Mouse (Mus musculus): ENCODE results near the gene Lmf2. TPM values are rescaled to one million over a fixed set of nuclear protein-coding genes. Genes with fewer than 3 reads are reported as not detected.

The Lmf2 gene
- polyA plus RNA-seq, 1 experiment: 13.5 TPM

DNA sequence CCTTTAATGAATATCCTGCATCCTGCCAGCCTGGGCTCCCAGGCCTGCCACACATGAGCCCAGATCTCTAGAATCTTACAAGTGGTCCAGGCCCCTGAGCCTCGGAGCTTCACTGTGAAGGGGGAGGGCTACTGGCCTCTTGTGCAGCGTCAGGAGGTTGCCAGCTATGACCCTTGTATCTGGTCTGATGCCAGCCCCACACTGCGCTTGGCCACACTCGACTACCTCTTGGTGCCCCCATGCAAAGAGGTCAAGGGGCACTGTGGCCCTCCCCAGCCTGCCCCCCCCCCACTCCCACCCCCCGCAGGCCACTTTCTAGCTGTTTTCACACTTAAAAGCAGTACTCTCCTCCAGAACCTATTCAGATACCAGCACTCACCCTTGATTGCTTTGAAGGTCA lies 29.0 kb downstream of the Lmf2 start:
- H3K4me1 ChIP-seq (ENCODE audit: control insufficient read depth, insufficient read depth, low read length): no peaks in the 10 kb centered on the region
- H3K4me3 ChIP-seq (ENCODE audit: insufficient read depth, low read length): no peak overlapping the region
- no peak overlapping the region for H3K27ac ChIP-seq (ENCODE audit: insufficient read depth, low read length)
- TF ChIP-seq CTCF (IDR thresholded peaks at IDR 0.05; ENCODE audit: extremely low read depth, insufficient read depth, low read length) (no peak), POLR2A (IDR thresholded peaks at IDR 0.05; ENCODE audit: extremely low read depth, insufficient read depth, low read length) (no peak)

- H3K4me3 ChIP-seq (ENCODE audit: insufficient read depth, low read length): no peak overlapping the region
- no peaks in the 10 kb centered on the region for H3K4me1 ChIP-seq (ENCODE audit: control insufficient read depth, insufficient read depth, low read length)
- TF ChIP-seq CTCF (IDR thresholded peaks at IDR 0.05; ENCODE audit: extremely low read depth, insufficient read depth, low read length): no peak
- no peak for TF ChIP-seq POLR2A (IDR thresholded peaks at IDR 0.05; ENCODE audit: extremely low read depth, insufficient read depth, low read length)
- H3K27ac ChIP-seq (ENCODE audit: insufficient read depth, low read length): no peak overlapping the region
Observed at GRCm38 (mm10) chr15:89323656-89324055, 31.8 kb downstream of the Lmf2 start.

DNA sequence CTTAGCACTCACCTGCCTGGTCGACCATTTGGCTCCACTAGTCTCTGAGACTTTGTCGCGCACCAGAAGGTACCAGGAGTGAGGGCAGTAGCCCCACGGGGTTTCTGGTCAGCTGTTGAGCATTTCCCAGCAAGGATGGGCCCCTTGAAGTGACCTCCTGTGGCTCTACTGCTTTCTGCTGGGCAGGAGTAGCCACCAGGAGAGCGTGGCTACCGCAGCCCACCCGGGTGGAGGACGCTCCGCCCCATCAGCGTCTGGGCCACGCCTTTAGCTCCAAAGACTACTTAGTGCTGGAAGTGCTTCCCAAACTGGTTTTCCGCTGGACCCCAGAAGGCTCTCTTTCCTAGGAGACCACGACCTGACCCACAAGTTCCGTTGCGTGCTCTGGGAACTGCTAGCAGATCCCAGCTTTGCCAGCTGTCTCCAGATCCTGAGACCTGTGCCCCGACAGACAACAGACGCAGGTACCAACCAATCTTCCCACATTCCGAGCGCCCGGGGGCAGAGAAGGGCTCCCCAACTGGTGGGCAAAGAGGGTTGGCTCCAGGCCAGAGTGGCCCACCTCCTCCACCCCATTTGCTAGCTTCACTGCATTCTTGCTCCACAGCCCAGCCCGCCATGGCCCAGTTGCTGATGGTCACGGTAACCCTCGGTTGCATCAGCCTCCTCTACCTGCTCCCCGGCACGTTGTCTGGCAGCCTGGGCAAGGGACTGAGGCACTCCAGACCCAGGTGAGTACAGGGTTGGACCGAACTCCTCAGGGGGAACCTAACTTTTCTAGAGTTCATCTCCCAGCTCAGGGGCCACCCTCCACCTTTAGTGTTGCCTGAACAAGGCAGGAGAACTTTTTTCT lies 32.6 kb downstream of the Lmf2 start, which contains the start of gene Adm2:
TSS of gene Adm2 (plus strand) at position 51 of the 853 bp plus-strand sequence.
- TF ChIP-seq POLR2A (IDR thresholded peaks at IDR 0.05; ENCODE audit: extremely low read depth, insufficient read depth, low read length) (no peak), CTCF (IDR thresholded peaks at IDR 0.05; ENCODE audit: extremely low read depth, insufficient read depth, low read length) (no peak)
- no peak within 1 kb of the TSS for H3K4me3 ChIP-seq (ENCODE audit: insufficient read depth, low read length)
- H3K4me1 ChIP-seq (ENCODE audit: control insufficient read depth, insufficient read depth, low read length): no peaks in the 10 kb centered on the region
- H3K27ac ChIP-seq (ENCODE audit: insufficient read depth, low read length): no peak within 1 kb of the TSS

GRCm38 (mm10) chr15:89321264-89321663 lies 34.2 kb downstream of the Lmf2 start:
- no peak for TF ChIP-seq POLR2A (IDR thresholded peaks at IDR 0.05; ENCODE audit: extremely low read depth, insufficient read depth, low read length)
- no peak for TF ChIP-seq CTCF (IDR thresholded peaks at IDR 0.05; ENCODE audit: extremely low read depth, insufficient read depth, low read length)
- Histone ChIP-seq H3K4me1 (ENCODE audit: control insufficient read depth, insufficient read depth, low read length) (no peaks in the 10 kb centered on the region), H3K4me3 (ENCODE audit: insufficient read depth, low read length) (no peak overlapping the region), H3K27ac (ENCODE audit: insufficient read depth, low read length) (no peak overlapping the region)

- TF ChIP-seq POLR2A (IDR thresholded peaks at IDR 0.05; ENCODE audit: extremely low read depth, insufficient read depth, low read length) (no peak), CTCF (IDR thresholded peaks at IDR 0.05; ENCODE audit: extremely low read depth, insufficient read depth, low read length) (no peak)
- Histone ChIP-seq H3K4me3 (ENCODE audit: insufficient read depth, low read length) (no peak overlapping the region), H3K27ac (ENCODE audit: insufficient read depth, low read length) (no peak overlapping the region), H3K4me1 (ENCODE audit: control insufficient read depth, insufficient read depth, low read length) (peaks cover 6% of the 10 kb centered on the region; the same call in 1 of the 2 replicates)
Observed at GRCm38 (mm10) chr15:89316146-89316545, 39.3 kb downstream of the Lmf2 start.

- peak within 1 kb of the TSS; percentile 79 for H3K4me3 ChIP-seq (ENCODE audit: insufficient read depth, low read length)
- peak; percentile 63 for TF ChIP-seq POLR2A (IDR thresholded peaks at IDR 0.05; ENCODE audit: extremely low read depth, insufficient read depth, low read length)
- no peak for TF ChIP-seq CTCF (IDR thresholded peaks at IDR 0.05; ENCODE audit: extremely low read depth, insufficient read depth, low read length)
Observed at GRCm38 (mm10) chr15:89315190-89315731, 40.2 kb downstream of the Lmf2 start, which contains the start of gene Sbf1. Gene Sbf1 (minus strand): TSS chr15:89315311.

DNA sequence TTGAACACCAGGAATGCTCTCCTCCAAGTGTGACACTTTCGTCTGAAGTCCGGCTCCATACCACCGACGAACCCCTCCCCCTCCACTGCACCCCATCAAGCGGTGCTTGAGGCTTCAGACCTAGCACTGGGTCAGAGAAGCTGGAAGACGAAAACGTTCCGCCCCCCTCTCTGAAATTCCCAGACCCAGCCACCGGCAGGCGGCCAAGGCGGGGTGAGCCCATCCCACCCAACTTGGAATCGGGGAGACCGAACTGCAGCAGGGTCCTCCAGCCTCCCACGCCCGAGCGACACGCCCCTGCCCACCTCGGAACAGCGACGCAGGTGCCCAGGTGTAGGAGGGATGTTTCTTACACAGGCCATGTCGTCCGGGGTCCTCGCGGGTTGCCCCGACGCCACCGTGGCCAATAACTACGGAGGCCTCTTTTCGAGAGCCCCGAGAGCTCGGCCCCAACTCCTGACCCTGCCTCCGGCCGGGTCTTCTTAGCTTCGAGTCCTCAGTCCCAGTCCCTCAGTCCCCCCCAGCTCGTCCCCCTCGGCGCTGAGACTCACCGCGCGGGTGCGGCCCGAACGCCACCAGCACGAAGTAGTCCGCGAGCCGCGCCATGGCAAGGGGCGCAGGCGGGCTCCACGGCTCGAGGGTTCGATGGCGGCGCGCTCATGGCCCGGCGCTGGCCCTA lies 40.8 kb downstream of the Lmf2 start:
- H3K4me3 ChIP-seq (ENCODE audit: insufficient read depth, low read length): peak overlapping the region; percentile 79
- H3K4me1 ChIP-seq (ENCODE audit: control insufficient read depth, insufficient read depth, low read length): peaks cover 14% of the 10 kb centered on the region
- TF ChIP-seq POLR2A (IDR thresholded peaks at IDR 0.05; ENCODE audit: extremely low read depth, insufficient read depth, low read length) (no peak), CTCF (IDR thresholded peaks at IDR 0.05; ENCODE audit: extremely low read depth, insufficient read depth, low read length) (no peak)
- H3K27ac ChIP-seq (ENCODE audit: insufficient read depth, low read length): peak overlapping the region; percentile 72

More at GRCm38 (mm10) chr15:89315190-89315731, 40.2 kb downstream of the Lmf2 start, which contains the start of gene Sbf1:
- peaks cover 11% of the 10 kb centered on the region; the same call in 1 of the 2 replicates for H3K4me1 ChIP-seq (ENCODE audit: control insufficient read depth, insufficient read depth, low read length)
- H3K27ac ChIP-seq (ENCODE audit: insufficient read depth, low read length): peak within 1 kb of the TSS; percentile 72

DNA sequence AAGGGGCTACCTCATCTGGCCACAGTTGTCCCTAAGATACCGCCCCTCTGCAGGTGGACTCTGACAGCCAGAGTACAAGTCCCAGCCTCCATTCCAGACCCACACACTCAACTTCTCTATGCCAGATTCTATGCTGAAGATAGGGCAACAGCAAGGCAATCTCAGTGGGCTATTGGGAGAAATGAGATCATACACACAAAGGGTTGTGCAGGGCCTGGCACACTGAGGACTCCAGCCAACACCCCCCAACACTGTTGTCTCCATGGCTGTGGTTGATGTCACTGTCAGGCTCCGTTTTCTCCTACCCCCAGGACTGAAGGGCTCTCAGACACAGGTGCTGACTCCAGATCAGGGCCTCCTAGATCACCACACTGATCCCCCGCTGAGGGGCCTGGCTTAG lies 41.4 kb downstream of the Lmf2 start:
- H3K27ac ChIP-seq (ENCODE audit: insufficient read depth, low read length): peak overlapping the region; percentile 72; the same call in 1 of the 2 replicates
- peaks cover 18% of the 10 kb centered on the region for H3K4me1 ChIP-seq (ENCODE audit: control insufficient read depth, insufficient read depth, low read length)
- H3K4me3 ChIP-seq (ENCODE audit: insufficient read depth, low read length): peak overlapping the region; percentile 79
- TF ChIP-seq CTCF (IDR thresholded peaks at IDR 0.05; ENCODE audit: extremely low read depth, insufficient read depth, low read length): no peak
- no peak for TF ChIP-seq POLR2A (IDR thresholded peaks at IDR 0.05; ENCODE audit: extremely low read depth, insufficient read depth, low read length)

DNA sequence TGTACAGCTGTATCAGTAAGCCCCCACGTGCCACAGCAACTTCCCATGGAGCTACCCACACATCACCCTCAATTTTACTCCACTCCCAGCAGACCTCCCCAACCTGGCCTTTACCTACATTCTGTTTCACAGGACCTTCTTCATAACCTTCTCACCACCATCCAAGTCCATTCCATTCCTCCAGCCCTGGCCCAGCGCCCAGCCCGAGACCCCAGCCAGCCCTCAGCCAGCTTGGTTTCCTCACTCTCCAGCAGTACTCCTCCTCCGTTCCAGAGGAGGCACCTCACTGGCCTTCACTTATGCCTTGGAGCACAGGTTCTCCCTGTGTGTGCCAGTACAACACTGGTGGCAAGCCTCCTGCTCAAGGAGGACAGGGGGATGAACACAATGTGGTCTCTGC lies 42.1 kb downstream of the Lmf2 start:
- Histone ChIP-seq H3K4me3 (ENCODE audit: insufficient read depth, low read length) (no peak overlapping the region; the same call in 1 of the 2 replicates), H3K27ac (ENCODE audit: insufficient read depth, low read length) (no peak overlapping the region), H3K4me1 (ENCODE audit: control insufficient read depth, insufficient read depth, low read length) (peaks cover 23% of the 10 kb centered on the region)
- no peak for TF ChIP-seq POLR2A (IDR thresholded peaks at IDR 0.05; ENCODE audit: extremely low read depth, insufficient read depth, low read length)
- TF ChIP-seq CTCF (IDR thresholded peaks at IDR 0.05; ENCODE audit: extremely low read depth, insufficient read depth, low read length): no peak

All from cortical plate, adult 2 months (tissue).